Mouse (Mus musculus): ENCODE measurements at regions not wholly inside any gene's neighbourhood (a gene's known extent, or its start where the extent isn't known, plus 50 kb on each side); places are given as distances from the start of the nearest gene placed in this dataset.

DNA sequence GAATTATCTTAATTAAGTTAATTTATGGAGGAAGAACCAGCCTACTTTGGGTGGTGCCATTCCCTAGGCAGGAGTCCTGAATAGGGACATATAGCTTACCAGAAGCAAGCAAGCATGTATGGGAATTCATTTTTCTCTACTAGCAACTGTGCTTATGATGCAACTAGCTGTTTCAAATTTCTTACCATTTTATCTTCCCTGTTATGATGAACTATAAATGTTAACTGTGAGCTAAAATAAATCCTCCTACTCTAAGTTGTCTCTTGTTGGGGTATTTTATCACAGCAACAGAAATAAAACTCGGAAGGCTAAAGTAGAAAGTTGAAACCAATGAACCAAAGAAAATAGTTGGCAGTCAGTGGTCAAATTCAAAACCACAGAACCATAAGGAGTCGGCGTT lies 373.5 kb upstream of the Tnp1 start:
- in situ Hi-C loops (cut with MboI; ENCODE audit: low pct_ligation_motif_present, low pct_unique_long_range_greater_than_20kb, low sequenced_read_pairs): no loop called here
- no peak for TF ChIP-seq USF2 (conservative IDR thresholded peaks at IDR 0.05; ENCODE audit: low read depth, low read length)
- TF ChIP-seq NRF1 (IDR thresholded peaks at IDR 0.05; ENCODE audit: low read depth, low read length): no peak
- no peak for TF ChIP-seq ETS1 (conservative IDR thresholded peaks at IDR 0.05; ENCODE audit: low read depth, low read length)
- TF ChIP-seq RCOR1 (conservative IDR thresholded peaks at IDR 0.05; ENCODE audit: low read depth, low read length): no peak
- no peak for TF ChIP-seq BHLHE40 (IDR thresholded peaks at IDR 0.05; ENCODE audit: low read depth, low read length)
- no peak for TF ChIP-seq CHD1 (IDR thresholded peaks at IDR 0.05; ENCODE audit: low read depth, low read length)
- no peak for TF ChIP-seq JUN (IDR thresholded peaks at IDR 0.05; ENCODE audit: insufficient read depth, low read depth, low read length)
- no peak for TF ChIP-seq POLR2A (IDR thresholded peaks at IDR 0.05; ENCODE audit: low read depth, low read length)
- dilution Hi-C loops (cut with MboI; ENCODE audit: extremely low pct_ligation_motif_present, extremely low pct_unique_long_range_greater_than_20kb, low sequenced_read_pairs): no loop called here

DNA sequence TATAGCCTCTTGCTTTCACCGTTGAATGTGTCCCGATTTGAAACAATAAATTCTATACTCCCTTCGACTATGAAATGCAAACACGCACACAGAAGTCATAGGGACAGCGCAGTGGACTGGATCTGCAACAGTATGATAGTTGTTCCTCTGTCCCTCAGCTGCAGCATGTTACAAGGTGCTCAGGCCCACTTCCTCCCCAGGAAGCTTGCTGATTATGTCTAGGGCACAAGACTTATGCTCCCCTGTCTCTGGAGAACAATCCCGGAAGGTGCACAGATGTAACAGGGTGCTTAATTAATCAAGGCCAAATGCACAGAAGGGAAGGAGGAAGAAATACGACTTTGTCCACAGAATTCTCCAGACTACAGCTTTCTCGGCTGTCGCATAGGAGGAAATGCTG lies 365.9 kb upstream of the Tnp1 start:
- no peak for TF ChIP-seq TCF12 (IDR thresholded peaks at IDR 0.05; ENCODE audit: low read depth, low read length)
- no peak for TF ChIP-seq JUN (IDR thresholded peaks at IDR 0.05; ENCODE audit: insufficient read depth, low read depth, low read length)
- no peak for TF ChIP-seq KAT2A (IDR thresholded peaks at IDR 0.05; ENCODE audit: insufficient replicate concordance, low read length)
- no peak for TF ChIP-seq MAZ (IDR thresholded peaks at IDR 0.05; ENCODE audit: low read depth, low read length)
- no peak for TF ChIP-seq TBP (conservative IDR thresholded peaks at IDR 0.05; ENCODE audit: low read depth, low read length)
- no peak for TF ChIP-seq NRF1 (IDR thresholded peaks at IDR 0.05; ENCODE audit: low read depth, low read length)
- TF ChIP-seq HCFC1 (IDR thresholded peaks at IDR 0.05; ENCODE audit: low read depth, low read length): no peak
- TF ChIP-seq RCOR1 (conservative IDR thresholded peaks at IDR 0.05; ENCODE audit: low read depth, low read length): no peak
- TF ChIP-seq NELFE (IDR thresholded peaks at IDR 0.05; ENCODE audit: low read depth, low read length): no peak
- no peak for TF ChIP-seq MAFK (IDR thresholded peaks at IDR 0.05; ENCODE audit: insufficient replicate concordance, low read length)
- no peak for TF ChIP-seq ELF1 (IDR thresholded peaks at IDR 0.05; ENCODE audit: low read depth, low read length)
- TF ChIP-seq ZC3H11A (IDR thresholded peaks at IDR 0.05; ENCODE audit: low read depth, low read length): no peak
- no peak for TF ChIP-seq CHD1 (IDR thresholded peaks at IDR 0.05; ENCODE audit: low read depth, low read length)
- TF ChIP-seq ZKSCAN1 (IDR thresholded peaks at IDR 0.05; ENCODE audit: borderline replicate concordance, low read depth, low read length): no peak
- TF ChIP-seq CTCF (conservative IDR thresholded peaks at IDR 0.05 in 1 of 2, IDR thresholded peaks at IDR 0.05 in 1 of 2; ENCODE audit: low read depth in 2 of 2, low read length in 2 of 2): no peak
- TF ChIP-seq ETS1 (conservative IDR thresholded peaks at IDR 0.05; ENCODE audit: low read depth, low read length): no peak
- 0 out of 4 replicates have a peak, but pooled peaks cover 0 to 3% of the 10 kb centered on the region in 2 experiments for H3K4me1 ChIP-seq (ENCODE audit: control insufficient read depth in 1 of 2, insufficient read depth in 2 of 2)
- no peaks in the 10 kb centered on the region for H3K36me3 ChIP-seq (replicated peaks in 1 of 2; ENCODE audit: control insufficient read depth in 1 of 2, insufficient read depth in 1 of 2, low read length in 1 of 2)
- H3K27ac ChIP-seq (ENCODE audit: insufficient read depth, low read depth): no peak overlapping the region
- H3K79me2 ChIP-seq (replicated peaks; ENCODE audit: control insufficient read depth, extremely low read depth, insufficient read depth, poor library complexity, severe bottlenecking): no peaks in the 10 kb centered on the region
- H3K4me3 ChIP-seq (replicated peaks in 1 of 3; ENCODE audit: low read depth in 2 of 3, low read length in 2 of 3, poor library complexity in 1 of 3): no peak overlapping the region
- dilution Hi-C loops (cut with MboI; ENCODE audit: extremely low pct_ligation_motif_present, extremely low pct_unique_long_range_greater_than_20kb, low sequenced_read_pairs) (no loop called here), in situ Hi-C loops (cut with MboI; ENCODE audit: low pct_ligation_motif_present, low pct_unique_long_range_greater_than_20kb, low sequenced_read_pairs) (no loop called here)
- H3K4me2 ChIP-seq (ENCODE audit: insufficient read depth, low read depth, poor library complexity, severe bottlenecking): no peak overlapping the region
- peaks cover 70% of the 10 kb centered on the region for H3K27me3 ChIP-seq (replicated peaks)
- H3K9me3 ChIP-seq (replicated peaks; ENCODE audit: low read length): no peaks in the 10 kb centered on the region
- H3K9ac ChIP-seq (ENCODE audit: insufficient read depth, low read depth): no peak overlapping the region
- no peak for DNase-seq (ENCODE audit: extremely low read depth)

More for the DNA sequence above, 373.5 kb upstream of the Tnp1 start:
- no peak overlapping the region for H3K9ac ChIP-seq (ENCODE audit: insufficient read depth, low read depth)
- H3K79me2 ChIP-seq (replicated peaks; ENCODE audit: control insufficient read depth, extremely low read depth, insufficient read depth, poor library complexity, severe bottlenecking): no peaks in the 10 kb centered on the region
- no peak overlapping the region for H3K4me3 ChIP-seq (replicated peaks in 1 of 3; ENCODE audit: low read depth in 2 of 3, low read length in 2 of 3, poor library complexity in 1 of 3)
- peaks cover 2% of the 10 kb centered on the region for H3K9me3 ChIP-seq (replicated peaks; ENCODE audit: low read length)
- 0 out of 4 replicates have a peak, but pooled peaks cover 0 to 3% of the 10 kb centered on the region in 2 experiments for H3K4me1 ChIP-seq (ENCODE audit: control insufficient read depth in 1 of 2, insufficient read depth in 2 of 2)
- DNase-seq (ENCODE audit: extremely low read depth): no peak
- H3K27ac ChIP-seq (ENCODE audit: insufficient read depth, low read depth): no peak overlapping the region
- no peak overlapping the region for H3K4me2 ChIP-seq (ENCODE audit: insufficient read depth, low read depth, poor library complexity, severe bottlenecking)
- H3K27me3 ChIP-seq (replicated peaks): peaks cover 75% of the 10 kb centered on the region
- H3K36me3 ChIP-seq (replicated peaks in 1 of 2; ENCODE audit: control insufficient read depth in 1 of 2, insufficient read depth in 1 of 2, low read length in 1 of 2): no peaks in the 10 kb centered on the region
